Mouse (Mus musculus) neural tube, embryonic 12.5 days (tissue): ENCODE results near the gene Dhrs7b. TPM values are rescaled to one million over a fixed set of nuclear protein-coding genes. Genes with fewer than 3 reads are reported as not detected.

Source experiments
- ATAC-seq: fragments of 200-750 bp; cut with Nextera tagmentation; 2 replicates; pipeline ENCODE4 v1.8.0; 2017; ENCODE audit warnings: low read depth, mild to moderate bottlenecking, moderate TSS enrichment, moderate library complexity; ENCODE audit not compliant: low FRiP score
- H3K27ac ChIP-seq: fragments of 300-500 bp; sonication (generic); 2 replicates; pipeline ENCODE4 v1.5.1; 2016
- H3K27me3 ChIP-seq: fragments of 300-500 bp; sonication (generic); replicated peaks from 2 replicates; pipeline ENCODE4 v1.6.1; 2016; ENCODE audit warnings: mild to moderate bottlenecking
- H3K36me3 ChIP-seq: fragments of 300-500 bp; sonication (generic); 2 replicates; pipeline ENCODE4 v1.6.1; 2016; ENCODE audit warnings: mild to moderate bottlenecking
- H3K4me1 ChIP-seq: fragments of 300-500 bp; sonication (generic); 2 replicates; pipeline ENCODE4 v1.6.1; 2016
- H3K4me2 ChIP-seq: fragments of 300-500 bp; sonication (generic); replicated peaks from 2 replicates; pipeline ENCODE4 v1.6.1; 2016; ENCODE audit warnings: mild to moderate bottlenecking
- H3K4me3 ChIP-seq: fragments of 300-500 bp; sonication (generic); 2 replicates; pipeline ENCODE4 v1.5.1; 2016
- H3K9ac ChIP-seq: fragments of 300-500 bp; sonication (generic); 2 replicates; pipeline ENCODE4 v1.6.1; 2016; ENCODE audit warnings: mild to moderate bottlenecking
- H3K9me3 ChIP-seq: fragments of 300-500 bp; sonication (generic); 2 replicates; pipeline ENCODE4 v1.6.1; 2016; ENCODE audit warnings: mild to moderate bottlenecking
- WGBS: fragments of 180-500 bp; shearing (Covaris S2); methylation state at CpG from one replicate; pipeline ENCODE4 v1.1.7; 2016; 5-methylcytosine and 5-hydroxymethylcytosine counted together
- polyA plus RNA-seq: library from polyadenylated mRNA; unstranded; fragments of >200 nt; fragmentation: Nextera tagmentation; extraction: Ambion mirVana; gene quantifications from 2 replicates; pipeline ENCODE4 v1.2.1, GENCODE M21; 2016

The Dhrs7b gene
- polyA plus RNA-seq, 1 experiment from 2014 or later, result 26.5 TPM

GRCm38 (mm10) chr11:60905407-60906120 lies 75.1 kb downstream of the Dhrs7b start:
- no peak overlapping the region for H3K9ac ChIP-seq
- H3K4me3 ChIP-seq, result no peak overlapping the region
- H3K4me2 ChIP-seq, result no peak overlapping the region
- ATAC-seq, result no peak
- peaks cover 39% of the 10 kb centered on the region for H3K36me3 ChIP-seq
- no peaks in the 10 kb centered on the region for H3K4me1 ChIP-seq
- 89% methylated on average over 10 of the region's 10 CpGs for WGBS
- H3K9me3 ChIP-seq, result no peaks in the 10 kb centered on the region
- no peaks in the 10 kb centered on the region for H3K27me3 ChIP-seq
- no peak overlapping the region for H3K27ac ChIP-seq

- WGBS, result 88% methylated on average over 4 of the region's 4 CpGs
Observed at GRCm38 (mm10) chr11:60906449-60906848, 76.0 kb downstream of the Dhrs7b start.

GRCm38 (mm10) chr11:60908073-60908472 lies 77.6 kb downstream of the Dhrs7b start:
- peaks cover 16% of the 10 kb centered on the region for H3K4me1 ChIP-seq
- 69% methylated on average over 3 of the region's 3 CpGs for WGBS
- H3K36me3 ChIP-seq, result peaks cover 39% of the 10 kb centered on the region
- no peaks in the 10 kb centered on the region for H3K9me3 ChIP-seq
- H3K4me2 ChIP-seq, result no peak overlapping the region
- no peak for ATAC-seq
- H3K9ac ChIP-seq, result no peak overlapping the region
- H3K27me3 ChIP-seq, result no peaks in the 10 kb centered on the region
- H3K4me3 ChIP-seq, result no peak overlapping the region
- no peak overlapping the region for H3K27ac ChIP-seq

More at GRCm38 (mm10) chr11:60906449-60906848, 76.0 kb downstream of the Dhrs7b start:
- Histone ChIP-seq H3K9ac (no peak overlapping the region), H3K9me3 (no peaks in the 10 kb centered on the region), H3K4me3 (no peak overlapping the region), H3K27me3 (no peaks in the 10 kb centered on the region), H3K27ac (no peak overlapping the region), H3K4me1 (peaks cover 2% of the 10 kb centered on the region), H3K4me2 (no peak overlapping the region), H3K36me3 (peaks cover 39% of the 10 kb centered on the region)
- ATAC-seq, result no peak

- Histone ChIP-seq H3K27me3 (no peaks in the 10 kb centered on the region), H3K36me3 (peaks cover 23% of the 10 kb centered on the region), H3K27ac (no peak overlapping the region), H3K4me2 (no peak overlapping the region), H3K4me1 (peaks cover 23% of the 10 kb centered on the region), H3K9me3 (no peaks in the 10 kb centered on the region), H3K9ac (no peak overlapping the region), H3K4me3 (no peak overlapping the region)
- ATAC-seq, result no peak
- WGBS, result 78% methylated on average over 1 of the region's 1 CpGs
Observed at GRCm38 (mm10) chr11:60909626-60910025, 79.2 kb downstream of the Dhrs7b start.

Other genes with a start within 250 kb of the Dhrs7b start
- gene Llgl1, start 130.9 kb upstream of the Dhrs7b start, polyA plus RNA-seq, result 99.8 and 101 TPM in 2 replicates
- 71.4 and 72.8 TPM in 2 replicates for gene Flii, start 103.4 kb upstream of the Dhrs7b start, polyA plus RNA-seq
- gene Mief2, start 102.2 kb upstream of the Dhrs7b start, polyA plus RNA-seq, result 17.5 and 19.5 TPM in 2 replicates
- 14.0 and 15.9 TPM in 2 replicates for gene Top3a, start 53.3 kb upstream of the Dhrs7b start, polyA plus RNA-seq
- gene Smcr8, start 53.1 kb upstream of the Dhrs7b start, polyA plus RNA-seq, result 7.6 and 8.6 TPM in 2 replicates
- gene Shmt1, start 18.9 kb upstream of the Dhrs7b start, polyA plus RNA-seq, result 23.4 and 24.8 TPM in 2 replicates
- 52.3 and 53.0 TPM in 2 replicates for gene Tmem11, start 48.6 kb downstream of the Dhrs7b start, polyA plus RNA-seq
- 27.2 and 28.8 TPM in 2 replicates for gene Natd1, start 84.1 kb downstream of the Dhrs7b start, polyA plus RNA-seq
- gene Map2k3, start 101.4 kb downstream of the Dhrs7b start, polyA plus RNA-seq, result 40.7 and 41.7 TPM in 2 replicates
- gene Kcnj12, start 191.9 kb downstream of the Dhrs7b start, polyA plus RNA-seq, result 7.4 and 10.3 TPM in 2 replicates